Mouse (Mus musculus): ENCODE data around the gene Emc3.

GRCm38 (mm10) chr6:113492101-113492864 lies 39.2 kb downstream of the Emc3 start:
- TF ChIP-seq CTCF (IDR thresholded peaks at IDR 0.05; ENCODE audit: low read depth) = no peak
- no peak for TF ChIP-seq EP300 (IDR thresholded peaks at IDR 0.05; ENCODE audit: low read depth)
